Mouse (Mus musculus): Measurements from ENCODE around the gene Usp42.

DNA sequence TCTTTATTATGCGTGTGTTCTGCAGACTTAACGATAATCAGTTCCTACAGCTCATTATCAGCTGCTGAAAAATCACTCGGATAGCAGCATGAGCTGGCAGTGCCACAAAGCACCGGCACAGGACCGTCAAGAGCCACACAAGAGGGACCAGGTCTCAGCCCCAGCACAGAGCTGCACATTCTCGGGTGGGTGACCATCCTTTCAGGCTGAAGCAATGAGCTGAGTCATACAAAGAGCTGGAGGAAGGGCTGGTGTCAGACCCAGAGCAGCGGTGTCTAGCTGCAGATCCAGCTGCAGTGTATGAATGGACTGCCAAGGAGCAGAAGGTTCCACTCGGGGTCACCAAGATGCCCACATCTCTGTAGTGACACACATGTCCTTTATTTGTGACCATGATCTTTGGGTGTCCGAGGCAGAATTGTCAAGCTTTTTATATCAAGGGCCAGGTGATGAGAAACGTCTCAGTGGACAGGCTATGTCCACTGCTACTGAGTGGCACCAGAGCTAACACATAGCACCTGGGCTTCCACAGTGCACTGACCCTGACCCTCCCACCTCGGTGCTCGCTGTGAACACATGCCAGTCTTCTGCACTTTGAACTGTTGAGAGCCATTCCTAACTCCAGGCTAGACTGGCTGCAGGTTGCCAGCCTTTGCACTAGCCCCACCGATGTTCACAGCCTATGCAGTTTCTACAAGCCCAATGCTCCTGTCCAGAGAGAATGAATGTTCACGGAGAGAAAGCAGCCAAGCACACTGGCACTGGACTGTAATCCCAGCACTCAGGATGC is 19.9 kb downstream of the Usp42 start:
- no peak for TF ChIP-seq CTCF (IDR thresholded peaks at IDR 0.05; ENCODE audit: extremely low read depth, insufficient read depth, insufficient read length, insufficient replicate concordance)
- TF ChIP-seq POLR2A (IDR thresholded peaks at IDR 0.05; ENCODE audit: low read depth, low read length), result no peak

All from spleen, adult 2 months (tissue).